Mouse (Mus musculus): Measurements from ENCODE around the gene Fdxr. TPM values are rescaled to one million over a fixed set of nuclear protein-coding genes. Genes with fewer than 3 reads are reported as not detected.
A peak's percentile ranks its signal among the peaks of the same experiment; 100 is the strongest.

Fdxr gene
- polyA plus RNA-seq, 1 experiment from 2014 or later: 20.5 TPM

- no peak for ATAC-seq
- Histone ChIP-seq H3K9ac (no peak overlapping the region), H3K4me2 (no peak overlapping the region), H3K9me3 (replicated peaks) (no peaks in the 10 kb centered on the region), H3K27me3 (peaks cover 55% of the 10 kb centered on the region), H3K4me1 (peaks cover 49% of the 10 kb centered on the region), H3K4me3 (no peak overlapping the region), H3K27ac (no peak overlapping the region), H3K36me3 (ENCODE audit: poor library complexity, severe bottlenecking) (peaks cover 24% of the 10 kb centered on the region)
- WGBS: 19% methylated on average over 3 of the region's 3 CpGs
Observed at GRCm38 (mm10) chr11:115247240-115247639, 29.6 kb downstream of the Fdxr start.

GRCm38 (mm10) chr11:115246386-115246785 lies 30.5 kb downstream of the Fdxr start:
- no peak for ATAC-seq
- Histone ChIP-seq H3K4me3 (no peak overlapping the region), H3K27me3 (peaks cover 47% of the 10 kb centered on the region), H3K36me3 (ENCODE audit: poor library complexity, severe bottlenecking) (peaks cover 24% of the 10 kb centered on the region), H3K9ac (no peak overlapping the region), H3K9me3 (replicated peaks) (no peaks in the 10 kb centered on the region), H3K4me1 (peaks cover 49% of the 10 kb centered on the region), H3K4me2 (no peak overlapping the region), H3K27ac (no peak overlapping the region)
- 67% methylated on average over 8 of the region's 8 CpGs for WGBS

- H3K4me3 ChIP-seq: no peak overlapping the region
- no peak overlapping the region for H3K27ac ChIP-seq
- peaks cover 37% of the 10 kb centered on the region for H3K4me1 ChIP-seq
- H3K27me3 ChIP-seq: peaks cover 33% of the 10 kb centered on the region
- H3K9ac ChIP-seq: no peak overlapping the region
- no peak for ATAC-seq
- H3K36me3 ChIP-seq (ENCODE audit: poor library complexity, severe bottlenecking): peaks cover 24% of the 10 kb centered on the region
- no peaks in the 10 kb centered on the region for H3K9me3 ChIP-seq (replicated peaks)
- 94% methylated on average over 8 of the region's 8 CpGs for WGBS
- no peak overlapping the region for H3K4me2 ChIP-seq
Observed at GRCm38 (mm10) chr11:115244840-115245239, 32.0 kb downstream of the Fdxr start.

- H3K9me3 ChIP-seq (replicated peaks): no peaks in the 10 kb centered on the region
- H3K36me3 ChIP-seq (ENCODE audit: poor library complexity, severe bottlenecking): peaks cover 24% of the 10 kb centered on the region
- ATAC-seq: no peak
- WGBS: 94% methylated on average over 12 of the region's 12 CpGs
- no peak overlapping the region for H3K4me2 ChIP-seq
- H3K9ac ChIP-seq: no peak overlapping the region
- H3K4me3 ChIP-seq: no peak overlapping the region
- peaks cover 22% of the 10 kb centered on the region for H3K27me3 ChIP-seq
- peaks cover 32% of the 10 kb centered on the region for H3K4me1 ChIP-seq
- H3K27ac ChIP-seq: no peak overlapping the region
Observed at GRCm38 (mm10) chr11:115243783-115244182, 33.1 kb downstream of the Fdxr start.

- Histone ChIP-seq H3K4me3 (no peak overlapping the region), H3K4me2 (no peak overlapping the region), H3K27me3 (peaks cover 12% of the 10 kb centered on the region; the same call in 1 of the 2 replicates), H3K9me3 (replicated peaks) (no peaks in the 10 kb centered on the region), H3K27ac (no peak overlapping the region), H3K4me1 (peaks cover 27% of the 10 kb centered on the region), H3K9ac (no peak overlapping the region; the same call in 1 of the 2 replicates), H3K36me3 (ENCODE audit: poor library complexity, severe bottlenecking) (peaks cover 24% of the 10 kb centered on the region)
- no peak for ATAC-seq
- 84% methylated on average over 3 of the region's 3 CpGs for WGBS
Observed at GRCm38 (mm10) chr11:115242746-115243145, 34.1 kb downstream of the Fdxr start.

GRCm38 (mm10) chr11:115241402-115241801 lies 35.4 kb downstream of the Fdxr start:
- Histone ChIP-seq H3K9me3 (replicated peaks) (no peaks in the 10 kb centered on the region), H3K4me3 (no peak overlapping the region), H3K27ac (no peak overlapping the region), H3K9ac (no peak overlapping the region), H3K36me3 (ENCODE audit: poor library complexity, severe bottlenecking) (peaks cover 24% of the 10 kb centered on the region), H3K4me1 (peaks cover 17% of the 10 kb centered on the region), H3K27me3 (peaks cover 4% of the 10 kb centered on the region; the same call in 1 of the 2 replicates), H3K4me2 (no peak overlapping the region)
- WGBS: 84% methylated on average over 11 of the region's 11 CpGs
- ATAC-seq: no peak

GRCm38 (mm10) chr11:115236570-115236969 lies 40.3 kb downstream of the Fdxr start:
- no peak for ATAC-seq
- no peak overlapping the region for H3K4me2 ChIP-seq
- 0 out of 2 replicates have a peak, but pooled peaks cover 3% of the 10 kb centered on the region for H3K27me3 ChIP-seq
- H3K27ac ChIP-seq: no peak overlapping the region
- H3K4me1 ChIP-seq: peaks cover 43% of the 10 kb centered on the region
- WGBS: 55% methylated on average over 5 of the region's 5 CpGs
- H3K36me3 ChIP-seq (ENCODE audit: poor library complexity, severe bottlenecking): no peaks in the 10 kb centered on the region
- H3K4me3 ChIP-seq: no peak overlapping the region
- no peak overlapping the region for H3K9ac ChIP-seq
- no peaks in the 10 kb centered on the region for H3K9me3 ChIP-seq (replicated peaks)

- Histone ChIP-seq H3K27me3 (0 out of 2 replicates have a peak, but pooled peaks cover 3% of the 10 kb centered on the region), H3K9ac (no peak overlapping the region), H3K27ac (no peak overlapping the region), H3K9me3 (replicated peaks) (no peaks in the 10 kb centered on the region), H3K4me3 (no peak overlapping the region), H3K36me3 (ENCODE audit: poor library complexity, severe bottlenecking) (no peaks in the 10 kb centered on the region), H3K4me2 (no peak overlapping the region), H3K4me1 (peaks cover 59% of the 10 kb centered on the region)
- 82% methylated on average over 13 of the region's 15 CpGs for WGBS
- ATAC-seq: no peak
Observed at GRCm38 (mm10) chr11:115234320-115235044, 42.4 kb downstream of the Fdxr start.

GRCm38 (mm10) chr11:115233526-115234290 lies 43.1 kb downstream of the Fdxr start:
- Histone ChIP-seq H3K36me3 (ENCODE audit: poor library complexity, severe bottlenecking) (no peaks in the 10 kb centered on the region), H3K4me1 (peaks cover 67% of the 10 kb centered on the region), H3K27ac (peak overlapping the region; percentile 61), H3K9me3 (replicated peaks) (no peaks in the 10 kb centered on the region), H3K9ac (no peak overlapping the region), H3K4me2 (no peak overlapping the region), H3K4me3 (no peak overlapping the region), H3K27me3 (0 out of 2 replicates have a peak, but pooled peaks cover 3% of the 10 kb centered on the region)
- ATAC-seq: peak; percentile 28
- WGBS: 54% methylated on average over 20 of the region's 20 CpGs

- Histone ChIP-seq H3K9ac (0 out of 2 replicates have a peak overlapping the region, but pooled peaks have one; percentile 21), H3K27ac (peak overlapping the region; percentile 68; the same call in 1 of the 2 replicates), H3K36me3 (ENCODE audit: poor library complexity, severe bottlenecking) (no peaks in the 10 kb centered on the region), H3K27me3 (0 out of 2 replicates have a peak, but pooled peaks cover 3% of the 10 kb centered on the region), H3K4me3 (no peak overlapping the region), H3K4me1 (peaks cover 74% of the 10 kb centered on the region), H3K4me2 (no peak overlapping the region), H3K9me3 (replicated peaks) (no peaks in the 10 kb centered on the region)
- no peak for ATAC-seq
- 80% methylated on average over 5 of the region's 5 CpGs for WGBS
Observed at GRCm38 (mm10) chr11:115232889-115233288, 44.0 kb downstream of the Fdxr start.

- H3K4me3 ChIP-seq: no peak overlapping the region
- H3K9me3 ChIP-seq (replicated peaks): no peaks in the 10 kb centered on the region
- peak overlapping the region; percentile 12; the same call in 1 of the 2 replicates for H3K4me2 ChIP-seq
- peak; percentile 57; the same call in 1 of the 2 replicates for ATAC-seq
- H3K36me3 ChIP-seq (ENCODE audit: poor library complexity, severe bottlenecking): no peaks in the 10 kb centered on the region
- peaks cover 84% of the 10 kb centered on the region for H3K4me1 ChIP-seq
- 19% methylated on average over 9 of the region's 9 CpGs for WGBS
- H3K9ac ChIP-seq: no peak overlapping the region
- 0 out of 2 replicates have a peak, but pooled peaks cover 3% of the 10 kb centered on the region for H3K27me3 ChIP-seq
- H3K27ac ChIP-seq: peak overlapping the region; percentile 68
Observed at GRCm38 (mm10) chr11:115231924-115232323, 44.9 kb downstream of the Fdxr start.

Measured in forebrain, embryonic 13.5 days (tissue).